Mouse (Mus musculus): ENCODE data around the gene Fam114a1.

DNA sequence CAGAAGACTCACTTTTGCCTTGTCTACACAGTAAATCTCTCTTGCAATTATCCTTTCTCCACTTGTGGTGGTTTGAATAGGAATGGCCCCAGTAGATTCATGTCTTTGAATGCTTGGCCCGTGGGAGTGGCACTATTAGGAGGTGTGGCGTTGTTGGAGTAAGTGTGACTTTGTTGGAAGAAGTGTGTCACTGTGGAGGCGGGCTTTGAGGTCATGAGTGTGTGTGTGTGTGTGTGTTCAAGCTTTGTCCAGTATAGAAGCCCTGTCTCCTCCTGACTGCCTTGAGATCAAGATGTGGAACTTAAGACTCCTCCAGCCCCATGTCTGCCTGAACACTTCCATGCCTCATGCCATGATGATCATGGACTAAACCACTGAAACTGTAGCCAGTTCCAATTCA lies 6.1 kb upstream of the Fam114a1 start:
- no peak for TF ChIP-seq CTCF (conservative IDR thresholded peaks at IDR 0.05; ENCODE audit: low read length)
- TF ChIP-seq NANOG (IDR thresholded peaks at IDR 0.05; ENCODE audit: borderline replicate concordance, low read length) = no peak
